25 mouse cellular contexts compared by ENCODE assay signal in the genomic region with DNA sequence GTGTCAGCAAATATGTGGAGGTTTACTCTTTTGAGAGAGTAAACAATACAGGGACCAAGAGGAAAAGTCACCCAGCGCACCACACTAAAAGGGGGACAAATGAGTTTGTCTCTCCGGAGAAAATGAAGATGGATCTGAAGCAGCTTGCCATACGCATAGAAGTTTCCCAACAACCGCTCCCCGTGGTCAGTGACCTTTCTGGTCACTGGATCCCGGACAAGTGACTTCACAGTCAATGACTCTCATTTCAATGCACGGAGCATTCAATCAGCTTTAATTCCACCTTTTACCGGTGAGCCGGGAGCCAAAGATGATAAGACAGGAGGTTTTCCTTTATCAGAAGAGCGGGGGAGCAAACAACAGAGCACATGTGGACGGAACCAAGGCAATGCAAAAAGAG. TPM values are rescaled to one million over a fixed set of nuclear protein-coding genes. Genes with fewer than 3 reads are reported as not detected.
DNase-seq lines count a peak whose midpoint lies in the region; ATAC-seq and TF ChIP-seq lines count a peak whose summit lies in the region.
"Had no signal": no experiment of that assay in that cellular context is flagged by ENCODE, and none has a peak within 500 bp of the region (broad histone marks: within the 10 kb centered on the region; RNA-seq: fewer than 3 reads in every experiment).

No protein-coding gene starts in this region.

- H3K9me3 ChIP-seq in heart, embryonic 13.5 days = no peaks in the 10 kb centered on the region
- no peaks in the 10 kb centered on the region for H3K9me3 ChIP-seq in lung, embryonic 16.5 days (ENCODE audit: control insufficient read depth, low read length)
- H3K9me3 ChIP-seq in liver, embryonic 11.5 days (ENCODE audit: control insufficient read depth, low read length) = no peaks in the 10 kb centered on the region
- H3K9me3 ChIP-seq: G1E; hindbrain, embryonic 15.5 days; limb, embryonic 13.5 days; neural tube, embryonic 13.5 days had no signal

- no peaks in the 10 kb centered on the region for H3K36me3 ChIP-seq in heart, embryonic 13.5 days
- no peaks in the 10 kb centered on the region for H3K36me3 ChIP-seq in lung, embryonic 16.5 days (ENCODE audit: control insufficient read depth, insufficient read depth, low read length)
- no peaks in the 10 kb centered on the region for H3K36me3 ChIP-seq in liver, embryonic 11.5 days (ENCODE audit: control insufficient read depth, insufficient read depth, low read length)
- H3K36me3 ChIP-seq: G1E; hindbrain, embryonic 15.5 days; limb, embryonic 13.5 days; neural tube, embryonic 13.5 days had no signal

- ATAC-seq in heart, embryonic 13.5 days (ENCODE audit: extremely low read depth, insufficient number of reproducible peaks, low FRiP score, low TSS enrichment) = no peak
- no peak for ATAC-seq in lung, embryonic 16.5 days (ENCODE audit: low read depth)
- no peak for ATAC-seq in liver, embryonic 11.5 days (replicated peaks; ENCODE audit: low FRiP score)
- ATAC-seq: CD4-positive, CD25-positive, alpha-beta regulatory T cell, adult 4 months; forebrain, embryonic 16.5 days had no signal

- no peak for TF ChIP-seq CTCF in left cerebral cortex, adult 2 months (IDR thresholded peaks at IDR 0.05)

- intact Hi-C loops in heart, postnatal 36 days (cut with DNase I) = no loop called here
- intact Hi-C loops in left cerebral cortex, adult 2 months (cut with DNase I) = no loop called here

- 0 out of 2 replicates have a peak overlapping the region, but pooled peaks have one; percentile 7 for H3K4me2 ChIP-seq in heart, embryonic 13.5 days
- peak overlapping the region; percentile 11; the same call in 1 of the 2 replicates for H3K4me2 ChIP-seq in lung, embryonic 16.5 days (ENCODE audit: low read depth, low read length)
- H3K4me2 ChIP-seq in liver, embryonic 11.5 days = peak overlapping the region; percentile 2
- H3K4me2 ChIP-seq: hindbrain, embryonic 15.5 days; limb, embryonic 13.5 days; neural tube, embryonic 13.5 days had no signal

- no peak overlapping the region for H3K9ac ChIP-seq in heart, embryonic 13.5 days
- peak overlapping the region; percentile 15; the same call in 1 of the 2 replicates for H3K9ac ChIP-seq in lung, embryonic 16.5 days (ENCODE audit: low read length)
- H3K9ac ChIP-seq in liver, embryonic 11.5 days (ENCODE audit: low read depth, low read length) = no peak overlapping the region
- H3K9ac ChIP-seq: hindbrain, embryonic 15.5 days; limb, embryonic 13.5 days; neural tube, embryonic 13.5 days had no signal

- WGBS in heart, embryonic 13.5 days = 41% methylated on average over 11 of the region's 11 CpGs
- WGBS in lung, embryonic 16.5 days = 30% methylated on average over 11 of the region's 11 CpGs
- whole genome bisulfite sequencing in liver, embryonic 11.5 days = 48% methylated on average over 11 of the region's 11 CpGs

- H3K4me3 ChIP-seq in heart, embryonic 13.5 days = no peak overlapping the region
- H3K4me3 ChIP-seq in lung, embryonic 16.5 days (ENCODE audit: low read length) = no peak overlapping the region
- H3K4me3 ChIP-seq in liver, embryonic 11.5 days (ENCODE audit: low read depth, low read length) = no peak overlapping the region
- no peak overlapping the region for H3K4me3 ChIP-seq in left cerebral cortex, adult 2 months
- H3K4me3 ChIP-seq: hindbrain, embryonic 15.5 days; limb, embryonic 13.5 days; neural tube, embryonic 13.5 days had no signal

- no peak overlapping the region for H3K27ac ChIP-seq in heart, embryonic 13.5 days (replicated peaks)
- no peak overlapping the region for H3K27ac ChIP-seq in lung, embryonic 16.5 days (ENCODE audit: low read length)
- no peak overlapping the region for H3K27ac ChIP-seq in liver, embryonic 11.5 days (ENCODE audit: low read depth, low read length)
- no peak overlapping the region for H3K27ac ChIP-seq in left cerebral cortex, adult 2 months
- H3K27ac ChIP-seq: hindbrain, embryonic 15.5 days; limb, embryonic 13.5 days; neural tube, embryonic 13.5 days had no signal

- no peaks in the 10 kb centered on the region for H3K27me3 ChIP-seq in heart, embryonic 13.5 days (replicated peaks)
- H3K27me3 ChIP-seq in lung, embryonic 16.5 days (ENCODE audit: control insufficient read depth, insufficient read depth, low read depth, low read length) = no peaks in the 10 kb centered on the region
- H3K27me3 ChIP-seq in liver, embryonic 11.5 days (replicated peaks; ENCODE audit: control insufficient read depth, insufficient read depth, low read length) = no peaks in the 10 kb centered on the region
- H3K27me3 ChIP-seq: hindbrain, embryonic 15.5 days; limb, embryonic 13.5 days; megakaryocyte, embryonic 14.5 days; neural tube, embryonic 13.5 days had no signal

- peaks cover 8% of the 10 kb centered on the region; the same call in 1 of the 2 replicates for H3K4me1 ChIP-seq in heart, embryonic 13.5 days
- no peaks in the 10 kb centered on the region for H3K4me1 ChIP-seq in lung, embryonic 16.5 days (replicated peaks; ENCODE audit: control insufficient read depth, insufficient read depth, low read length)
- no peaks in the 10 kb centered on the region for H3K4me1 ChIP-seq in liver, embryonic 11.5 days (replicated peaks; ENCODE audit: control insufficient read depth, insufficient read depth, low read length)
- H3K4me1 ChIP-seq: hindbrain, embryonic 15.5 days had no signal

- no peak for DNase-seq in heart, postnatal 36 days
- no peak for DNase-seq in lung, postnatal 25 days (ENCODE audit: low spot score)
- DNase-seq in liver, embryonic 11.5 days (ENCODE audit: low spot score) = no peak
- no peak for DNase-seq in cerebellum, adult 18-20 months
- DNase-seq in left cerebral cortex, adult 2 months (ENCODE audit: extremely low spot score in 1 of 2, low spot score in 2 of 2) = no peak
- DNase-seq: adrenal gland, postnatal 36 days; cerebellum, adult 2 months; gastrocnemius, postnatal 25 days; heart, postnatal 10 days; kidney, adult 18-20 months; kidney, postnatal 4 days; layer of hippocampus, adult 9-11 months; lung, postnatal 14 days; midbrain, embryonic 14.5 days; right cerebral cortex, adult 18-20 months; thymus, postnatal 25 days had no signal

RNA-seq across cellular contexts. Expression of a gene that starts 15.6 kb away (rescaled TPM):
- polyA plus RNA-seq in heart, embryonic 13.5 days (2015; fragmentation: Nextera tagmentation; extraction: Ambion mirVana) = 15.9 and 16.7 TPM in 2 replicates
- total RNA-seq in heart, postnatal 36 days (2021) = 10 to 100 TPM; 23.4 to 27.1 TPM
- polyA plus RNA-seq in lung, embryonic 16.5 days (2015; fragmentation: Nextera tagmentation; extraction: Ambion mirVana) = 20.1 and 20.8 TPM in 2 replicates
- 30.9 and 32.4 TPM in 2 replicates for polyA plus RNA-seq in liver, embryonic 11.5 days (2014; fragmentation: Nextera tagmentation; extraction: Ambion mirVana)
- 1 to 10 TPM; 9.1 to 9.8 TPM for total RNA-seq in left cerebral cortex, adult 2 months (2021)

RNA-seq across cellular contexts. Expression of a gene that starts 25.9 kb away (rescaled TPM):
- polyA plus RNA-seq in heart, embryonic 13.5 days (2015; fragmentation: Nextera tagmentation; extraction: Ambion mirVana) = 13.9 and 15.8 TPM in 2 replicates
- total RNA-seq in heart, postnatal 36 days (2021) = 1 to 10 TPM; 3.4 to 4.3 TPM
- polyA plus RNA-seq in lung, embryonic 16.5 days (2015; fragmentation: Nextera tagmentation; extraction: Ambion mirVana) = 22.6 and 24.8 TPM in 2 replicates
- 24.6 and 24.7 TPM in 2 replicates for polyA plus RNA-seq in liver, embryonic 11.5 days (2014; fragmentation: Nextera tagmentation; extraction: Ambion mirVana)
- 10 to 100 TPM in 1 of 2 experiments, 1 to 10 TPM in 1; 8.8 to 10.1 TPM for total RNA-seq in left cerebral cortex, adult 2 months (2021)
